Mouse (Mus musculus): Measurements from ENCODE around the gene Ppp1r12b.

Ppp1r12b gene

DNA sequence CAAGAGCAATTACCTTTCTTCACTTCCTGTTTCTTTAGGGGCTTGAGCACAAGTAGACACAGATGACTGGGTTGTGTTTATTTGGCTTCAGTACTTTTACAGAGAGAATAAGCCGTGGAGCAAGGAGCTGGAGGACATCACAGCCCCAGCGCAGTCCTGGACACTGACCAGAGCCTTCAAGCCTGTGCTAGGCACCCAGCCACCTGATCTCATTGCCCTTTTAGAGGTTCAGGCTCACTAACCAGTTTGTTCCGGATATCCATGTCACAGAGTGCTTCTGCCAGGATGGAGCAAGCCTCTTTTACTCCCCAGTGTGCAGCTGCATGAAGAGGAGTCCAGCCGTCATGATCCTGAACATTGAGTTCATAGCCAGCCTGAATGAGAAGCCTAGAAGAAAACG, 63.8 kb downstream of the Ppp1r12b start:
- TF ChIP-seq POU5F1 (IDR thresholded peaks at IDR 0.05; ENCODE audit: borderline replicate concordance, low read length) = no peak
- no peak for TF ChIP-seq NANOG (IDR thresholded peaks at IDR 0.05; ENCODE audit: borderline replicate concordance, low read length)
- no peak for TF ChIP-seq CTCF (conservative IDR thresholded peaks at IDR 0.05; ENCODE audit: low read length)
- no peak overlapping the region for H3K4me3 ChIP-seq (replicated peaks; ENCODE audit: low read length)
- H3K36me3 ChIP-seq (ENCODE audit: insufficient read depth, low read length) = peaks cover 12% of the 10 kb centered on the region
- H3K4me1 ChIP-seq (replicated peaks; ENCODE audit: low read depth, low read length) = no peaks in the 10 kb centered on the region
- no peaks in the 10 kb centered on the region for H3K9me3 ChIP-seq (ENCODE audit: low read length)
- no peaks in the 10 kb centered on the region for H3K27me3 ChIP-seq (ENCODE audit: insufficient read depth, low read length)

DNA sequence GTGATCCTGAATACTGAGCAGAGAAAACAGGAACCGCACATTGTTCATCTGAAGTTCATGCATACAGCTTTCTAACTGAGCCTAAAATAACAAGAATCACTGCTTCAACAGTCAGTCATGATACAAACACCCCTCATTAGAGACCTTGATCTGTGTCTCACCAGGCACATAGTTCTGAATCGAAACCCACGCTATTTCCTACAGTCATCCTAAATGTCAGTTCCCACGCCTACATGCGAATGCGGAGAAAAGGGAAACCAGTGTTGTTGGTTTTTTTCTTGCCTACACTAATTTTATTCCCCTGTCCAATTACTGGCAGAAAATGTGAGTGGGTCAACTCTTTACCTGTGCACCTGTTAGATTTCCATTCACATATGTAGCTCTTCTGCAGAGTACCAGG, 66.1 kb downstream of the Ppp1r12b start:
- H3K4me3 ChIP-seq (replicated peaks; ENCODE audit: low read length) = no peak overlapping the region
- H3K27me3 ChIP-seq (ENCODE audit: insufficient read depth, low read length) = no peaks in the 10 kb centered on the region
- H3K4me1 ChIP-seq (replicated peaks; ENCODE audit: low read depth, low read length) = peaks cover 3% of the 10 kb centered on the region
- peaks cover 21% of the 10 kb centered on the region for H3K36me3 ChIP-seq (ENCODE audit: insufficient read depth, low read length)
- no peaks in the 10 kb centered on the region for H3K9me3 ChIP-seq (ENCODE audit: low read length)
- TF ChIP-seq NANOG (IDR thresholded peaks at IDR 0.05; ENCODE audit: borderline replicate concordance, low read length) (no peak), CTCF (conservative IDR thresholded peaks at IDR 0.05; ENCODE audit: low read length) (no peak), POU5F1 (IDR thresholded peaks at IDR 0.05; ENCODE audit: borderline replicate concordance, low read length) (no peak)

DNA sequence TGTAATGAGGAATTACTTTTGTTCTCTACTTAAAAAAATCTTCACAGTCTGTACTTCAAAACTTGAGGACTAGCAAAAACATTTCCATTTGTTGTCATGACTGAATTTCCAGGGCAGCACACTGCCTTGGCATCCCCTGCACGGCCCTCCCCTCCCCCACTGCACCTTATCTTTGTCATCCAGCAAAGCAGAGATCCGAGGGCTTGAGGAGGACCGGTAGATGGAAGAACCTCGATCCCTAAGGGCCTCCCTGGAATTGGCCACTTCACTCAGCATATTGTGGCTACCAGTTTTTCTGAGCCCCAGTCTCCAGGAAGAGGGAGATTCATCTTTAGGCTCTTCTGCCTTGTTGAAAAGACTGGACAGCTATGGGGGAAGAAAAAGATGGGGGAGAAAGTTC, 79.9 kb downstream of the Ppp1r12b start:
- H3K4me3 ChIP-seq (replicated peaks; ENCODE audit: low read length) = no peak overlapping the region
- H3K4me1 ChIP-seq (replicated peaks; ENCODE audit: low read depth, low read length) = no peaks in the 10 kb centered on the region
- H3K9me3 ChIP-seq (ENCODE audit: low read length) = no peaks in the 10 kb centered on the region
- peaks cover 18% of the 10 kb centered on the region for H3K36me3 ChIP-seq (ENCODE audit: insufficient read depth, low read length)
- H3K27me3 ChIP-seq (ENCODE audit: insufficient read depth, low read length) = no peaks in the 10 kb centered on the region
- no peak for TF ChIP-seq NANOG (IDR thresholded peaks at IDR 0.05; ENCODE audit: borderline replicate concordance, low read length)
- no peak for TF ChIP-seq POU5F1 (IDR thresholded peaks at IDR 0.05; ENCODE audit: borderline replicate concordance, low read length)

DNA sequence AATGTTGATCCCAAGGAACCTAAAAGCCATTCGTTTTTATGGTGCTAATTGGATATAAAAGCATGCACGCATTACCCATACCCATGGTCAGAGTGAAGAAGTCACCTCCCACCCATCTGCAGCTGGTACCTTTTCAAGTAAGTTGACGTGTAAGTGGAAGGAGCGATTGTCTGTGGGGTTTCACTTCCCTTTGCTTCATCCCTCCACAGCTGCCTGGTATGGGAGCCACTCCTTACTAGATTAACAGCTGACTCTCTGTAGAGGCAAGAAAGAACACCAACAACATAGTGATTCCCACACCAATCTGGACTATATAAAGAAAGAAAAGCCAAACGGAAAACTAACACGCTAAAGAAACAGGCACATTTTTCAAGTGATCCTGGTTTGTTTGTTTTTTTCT, 83.1 kb downstream of the Ppp1r12b start:
- Histone ChIP-seq H3K36me3 (ENCODE audit: insufficient read depth, low read length) (peaks cover 15% of the 10 kb centered on the region), H3K9me3 (ENCODE audit: low read length) (no peaks in the 10 kb centered on the region), H3K27me3 (ENCODE audit: insufficient read depth, low read length) (no peaks in the 10 kb centered on the region), H3K4me1 (replicated peaks; ENCODE audit: low read depth, low read length) (no peaks in the 10 kb centered on the region; the same call in 1 of the 2 replicates), H3K4me3 (replicated peaks; ENCODE audit: low read length) (no peak overlapping the region)
- no peak for TF ChIP-seq POU5F1 (IDR thresholded peaks at IDR 0.05; ENCODE audit: borderline replicate concordance, low read length)
- no peak for TF ChIP-seq CTCF (conservative IDR thresholded peaks at IDR 0.05; ENCODE audit: low read length)
- TF ChIP-seq NANOG (IDR thresholded peaks at IDR 0.05; ENCODE audit: borderline replicate concordance, low read length) = no peak

DNA sequence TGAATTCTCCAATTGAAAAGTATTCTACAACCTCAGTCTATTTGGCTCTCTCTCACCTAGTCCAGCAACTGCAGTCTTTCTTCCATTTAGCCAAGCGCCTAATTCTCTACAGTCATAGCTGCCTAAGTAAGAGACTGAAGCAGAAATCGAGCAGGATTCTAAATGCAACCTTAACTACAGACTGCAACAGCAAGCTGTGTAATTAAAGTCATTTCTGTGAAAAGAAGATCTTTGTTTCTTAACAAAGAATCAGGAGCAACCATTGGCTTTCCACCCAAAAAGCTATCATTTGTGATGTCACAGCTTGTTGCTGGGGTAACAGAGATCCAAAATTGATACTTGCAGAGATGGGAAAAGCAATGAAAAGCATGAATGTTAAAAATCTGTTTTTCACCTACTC, 89.3 kb downstream of the Ppp1r12b start:
- Histone ChIP-seq H3K4me3 (replicated peaks; ENCODE audit: low read length) (no peak overlapping the region), H3K27me3 (ENCODE audit: insufficient read depth, low read length) (no peaks in the 10 kb centered on the region), H3K36me3 (ENCODE audit: insufficient read depth, low read length) (no peaks in the 10 kb centered on the region), H3K9me3 (ENCODE audit: low read length) (no peaks in the 10 kb centered on the region), H3K4me1 (replicated peaks; ENCODE audit: low read depth, low read length) (no peaks in the 10 kb centered on the region; the same call in 1 of the 2 replicates)
- TF ChIP-seq POU5F1 (IDR thresholded peaks at IDR 0.05; ENCODE audit: borderline replicate concordance, low read length) (no peak), NANOG (IDR thresholded peaks at IDR 0.05; ENCODE audit: borderline replicate concordance, low read length) (no peak), CTCF (conservative IDR thresholded peaks at IDR 0.05; ENCODE audit: low read length) (no peak)

DNA sequence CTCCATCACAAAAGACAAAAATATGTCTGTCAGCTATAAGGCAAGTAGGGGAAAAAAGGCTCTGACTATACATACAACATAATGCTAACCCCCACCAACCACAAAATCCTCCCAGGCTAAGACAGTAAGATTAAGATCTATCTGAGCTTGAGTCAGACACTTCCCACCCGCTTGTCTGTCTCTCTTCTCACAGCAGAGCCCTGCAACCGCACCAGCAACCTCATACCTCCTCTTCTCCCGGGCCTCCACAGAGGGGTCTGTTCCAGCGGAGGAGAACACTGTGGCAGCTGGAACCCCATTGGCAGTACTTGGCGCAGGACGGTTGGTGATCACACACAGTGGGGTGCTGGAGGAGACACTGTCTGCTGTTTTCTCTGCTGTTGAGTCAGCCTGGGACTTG, 90.2 kb downstream of the Ppp1r12b start:
- no peaks in the 10 kb centered on the region; the same call in none of the 2 replicates for H3K4me1 ChIP-seq (replicated peaks; ENCODE audit: low read depth, low read length)
- no peak overlapping the region for H3K4me3 ChIP-seq (replicated peaks; ENCODE audit: low read length)
- no peaks in the 10 kb centered on the region for H3K9me3 ChIP-seq (ENCODE audit: low read length)
- TF ChIP-seq NANOG (IDR thresholded peaks at IDR 0.05; ENCODE audit: borderline replicate concordance, low read length) = no peak
- TF ChIP-seq CTCF (conservative IDR thresholded peaks at IDR 0.05; ENCODE audit: low read length) = no peak
- TF ChIP-seq POU5F1 (IDR thresholded peaks at IDR 0.05; ENCODE audit: borderline replicate concordance, low read length) = no peak
- no peaks in the 10 kb centered on the region for H3K36me3 ChIP-seq (ENCODE audit: insufficient read depth, low read length)
- no peaks in the 10 kb centered on the region for H3K27me3 ChIP-seq (ENCODE audit: insufficient read depth, low read length)

DNA sequence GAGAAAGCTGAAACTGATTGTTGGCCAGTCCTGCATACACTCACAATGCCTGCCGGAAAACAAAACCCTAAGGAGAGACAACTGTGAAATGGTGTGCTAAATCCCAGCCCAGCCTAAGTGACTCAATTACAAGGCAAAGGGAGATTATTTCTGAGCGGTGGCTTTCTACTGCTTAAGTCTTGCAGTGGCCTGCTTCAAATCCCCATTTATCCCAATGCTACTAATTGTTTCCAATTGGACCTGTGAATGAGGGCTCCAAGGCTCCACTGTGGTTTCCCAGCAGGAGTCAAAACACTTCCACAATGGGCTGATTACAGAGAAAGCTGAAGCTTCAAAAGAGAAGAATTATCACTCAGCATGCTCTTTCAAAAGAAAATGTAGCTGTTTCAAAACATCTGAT, 95.2 kb downstream of the Ppp1r12b start:
- no peaks in the 10 kb centered on the region for H3K36me3 ChIP-seq (ENCODE audit: insufficient read depth, low read length)

DNA sequence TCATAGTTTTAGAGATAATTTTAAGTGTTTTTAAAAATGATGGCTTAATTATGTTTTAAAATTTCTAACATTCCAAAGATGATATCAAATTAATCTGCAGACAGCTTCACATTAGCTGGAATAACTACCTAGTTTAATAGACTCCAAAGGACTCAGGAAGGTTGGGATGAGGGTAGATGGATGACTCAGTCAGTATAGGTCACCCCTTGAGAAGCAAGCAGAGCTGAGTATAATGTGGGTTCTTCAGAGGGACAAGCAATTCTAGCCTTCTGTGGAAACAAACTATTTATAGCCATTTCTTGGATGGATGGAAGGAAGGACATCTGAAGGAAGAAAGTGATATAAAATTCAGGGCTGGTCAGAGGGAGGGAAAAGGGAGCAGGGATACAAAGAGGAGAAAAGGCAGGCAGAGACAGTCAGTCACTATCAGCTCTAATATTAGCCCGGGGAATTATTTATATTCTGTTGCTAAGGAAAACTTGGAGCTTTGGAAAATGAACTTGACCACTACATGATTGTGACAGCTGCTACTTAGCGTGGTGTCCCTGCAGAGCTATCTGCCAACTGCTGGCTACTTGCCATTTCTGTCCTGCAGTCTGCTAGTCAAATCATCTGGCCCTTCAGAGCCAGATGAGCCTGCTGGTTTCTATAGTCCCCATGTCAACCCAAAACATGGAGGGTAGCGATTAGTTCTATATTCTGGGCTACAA, 97.2 kb downstream of the Ppp1r12b start:
- Histone ChIP-seq H3K9me3 (ENCODE audit: low read length) (no peaks in the 10 kb centered on the region), H3K27me3 (ENCODE audit: insufficient read depth, low read length) (no peaks in the 10 kb centered on the region), H3K4me3 (replicated peaks; ENCODE audit: low read length) (no peak overlapping the region), H3K36me3 (ENCODE audit: insufficient read depth, low read length) (no peaks in the 10 kb centered on the region), H3K4me1 (replicated peaks; ENCODE audit: low read depth, low read length) (no peaks in the 10 kb centered on the region; the same call in 1 of the 2 replicates)
- TF ChIP-seq NANOG (IDR thresholded peaks at IDR 0.05; ENCODE audit: borderline replicate concordance, low read length) = no peak
- no peak for TF ChIP-seq CTCF (conservative IDR thresholded peaks at IDR 0.05; ENCODE audit: low read length)
- TF ChIP-seq POU5F1 (IDR thresholded peaks at IDR 0.05; ENCODE audit: borderline replicate concordance, low read length) = no peak

More for the DNA sequence above, 95.2 kb downstream of the Ppp1r12b start:
- Histone ChIP-seq H3K27me3 (ENCODE audit: insufficient read depth, low read length) (no peaks in the 10 kb centered on the region), H3K4me3 (replicated peaks; ENCODE audit: low read length) (no peak overlapping the region), H3K4me1 (replicated peaks; ENCODE audit: low read depth, low read length) (no peaks in the 10 kb centered on the region; the same call in 1 of the 2 replicates), H3K9me3 (ENCODE audit: low read length) (no peaks in the 10 kb centered on the region)
- TF ChIP-seq POU5F1 (IDR thresholded peaks at IDR 0.05; ENCODE audit: borderline replicate concordance, low read length) = no peak
- peak; percentile 94 for TF ChIP-seq NANOG (IDR thresholded peaks at IDR 0.05; ENCODE audit: borderline replicate concordance, low read length)
- no peak for TF ChIP-seq CTCF (conservative IDR thresholded peaks at IDR 0.05; ENCODE audit: low read length)
